Comparison of ENCODE assay signal across 28 mouse cellular contexts in the genomic region with DNA sequence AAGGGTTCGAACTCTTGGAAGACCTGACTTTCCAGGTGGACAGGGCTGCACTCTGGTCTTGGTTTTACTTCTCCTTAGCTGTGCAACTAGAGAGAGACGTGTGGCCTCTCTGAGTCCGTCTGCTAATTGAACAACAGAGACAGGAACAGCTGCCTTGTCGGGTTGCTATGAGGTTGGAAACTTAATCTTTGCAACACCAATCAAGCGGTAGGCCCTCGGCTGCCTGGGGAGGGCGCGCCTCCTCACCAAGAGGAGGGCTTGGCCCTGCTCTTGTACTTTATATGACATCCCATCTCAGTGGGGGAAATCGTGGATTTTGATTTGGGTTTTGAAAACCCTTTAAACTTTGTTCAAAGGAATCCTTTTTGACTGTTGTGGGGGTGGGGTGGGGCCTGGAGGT. TPM values are rescaled to one million over a fixed set of nuclear protein-coding genes. Genes with fewer than 3 reads are reported as not detected.
DNase-seq lines count a peak whose midpoint lies in the region; ATAC-seq and TF ChIP-seq lines count a peak whose summit lies in the region.
"Had no signal": no experiment of that assay in that cellular context is flagged by ENCODE, and none has a peak within 500 bp of the region (broad histone marks: within the 10 kb centered on the region; RNA-seq: fewer than 3 reads in every experiment).

No protein-coding gene starts in this region.

- H3K9ac ChIP-seq in forebrain, embryonic 12.5 days = no peak overlapping the region
- no peak overlapping the region for H3K9ac ChIP-seq in forebrain, embryonic 14.5 days (ENCODE audit: low read length)
- H3K9ac ChIP-seq: embryonic facial prominence, embryonic 13.5 days; forebrain, embryonic 15.5 days; heart, embryonic 12.5 days; heart, embryonic 15.5 days; hindbrain, embryonic 15.5 days had no signal

- H3K27me3 ChIP-seq in forebrain, embryonic 12.5 days = no peaks in the 10 kb centered on the region
- H3K27me3 ChIP-seq in forebrain, embryonic 14.5 days (replicated peaks; ENCODE audit: control insufficient read depth, insufficient read depth, low read length) = no peaks in the 10 kb centered on the region
- H3K27me3 ChIP-seq in spleen, adult 2 months (ENCODE audit: control insufficient read depth, insufficient read depth, low read length) = no peaks in the 10 kb centered on the region
- H3K27me3 ChIP-seq in myocyte (ENCODE audit: control insufficient read depth, insufficient read depth, insufficient read length) = peaks cover 19% of the 10 kb centered on the region
- H3K27me3 ChIP-seq: CH12.LX; embryonic facial prominence, embryonic 13.5 days; forebrain, embryonic 15.5 days; heart, embryonic 12.5 days; heart, embryonic 15.5 days; hindbrain, embryonic 15.5 days; Patski had no signal

- no peak for TF ChIP-seq CTCF in spleen, adult 2 months (IDR thresholded peaks at IDR 0.05; ENCODE audit: extremely low read depth, insufficient read depth, insufficient read length, insufficient replicate concordance)

- DNase-seq in forebrain, embryonic 14.5 days (ENCODE audit: low spot score) = no peak
- peak in 1 of 2 experiments; percentile 50 for DNase-seq in spleen, adult 2 months (ENCODE audit: low read depth in 1 of 2, low spot score in 2 of 2)
- no peak for DNase-seq in spleen, postnatal 4 days (ENCODE audit: low spot score in 2 of 2)
- no peak for DNase-seq in thymus, postnatal 0 days (ENCODE audit: low spot score)
- DNase-seq: adrenal gland, postnatal 10 days; adrenal gland, postnatal 36 days; cerebellum, adult 11 months; cerebellum, adult 2 months; cerebellum, adult 9-11 months; cerebellum, postnatal 25 days; gastrocnemius, postnatal 25 days; heart, adult 18-20 months; heart, postnatal 10 days; heart, postnatal 36 days had no signal

- H3K4me2 ChIP-seq in forebrain, embryonic 12.5 days = no peak overlapping the region
- H3K4me2 ChIP-seq in forebrain, embryonic 14.5 days (ENCODE audit: low read length) = no peak overlapping the region
- no peak overlapping the region for H3K4me2 ChIP-seq in myocyte (ENCODE audit: low read depth)
- H3K4me2 ChIP-seq: embryonic facial prominence, embryonic 13.5 days; forebrain, embryonic 15.5 days; heart, embryonic 12.5 days; heart, embryonic 15.5 days; hindbrain, embryonic 15.5 days had no signal

- H3K36me3 ChIP-seq in forebrain, embryonic 12.5 days (replicated peaks) = peaks cover 71% of the 10 kb centered on the region
- peaks cover 49% of the 10 kb centered on the region for H3K36me3 ChIP-seq in forebrain, embryonic 14.5 days (ENCODE audit: control insufficient read depth, insufficient read depth, low read length)
- no peaks in the 10 kb centered on the region; the same call in 1 of the 2 replicates for H3K36me3 ChIP-seq in spleen, adult 2 months (ENCODE audit: control insufficient read depth, insufficient read depth, low read length)
- no peaks in the 10 kb centered on the region for H3K36me3 ChIP-seq in myocyte (ENCODE audit: control insufficient read depth, insufficient read depth)
- H3K36me3 ChIP-seq: heart, embryonic 15.5 days; hindbrain, embryonic 15.5 days had no signal

- no peak overlapping the region for H3K4me3 ChIP-seq in forebrain, embryonic 12.5 days (replicated peaks)
- no peak overlapping the region for H3K4me3 ChIP-seq in forebrain, embryonic 14.5 days (ENCODE audit: low read depth, low read length)
- H3K4me3 ChIP-seq in spleen, adult 2 months (ENCODE audit: extremely low read depth, insufficient read depth, insufficient read length) = no peak overlapping the region
- H3K4me3 ChIP-seq in myocyte = no peak overlapping the region
- H3K4me3 ChIP-seq: embryonic facial prominence, embryonic 13.5 days; forebrain, embryonic 10.5 days; forebrain, embryonic 15.5 days; heart, embryonic 12.5 days; heart, embryonic 15.5 days; hindbrain, embryonic 10.5 days; hindbrain, embryonic 15.5 days had no signal

- H3K27ac ChIP-seq in forebrain, embryonic 12.5 days = 0 out of 2 replicates have a peak overlapping the region, but pooled peaks have one; percentile 8
- no peak overlapping the region for H3K27ac ChIP-seq in forebrain, embryonic 14.5 days (ENCODE audit: low read depth, low read length)
- H3K27ac ChIP-seq in spleen, adult 2 months (ENCODE audit: insufficient read depth, low read length) = peak overlapping the region; percentile 47
- H3K27ac ChIP-seq: embryonic facial prominence, embryonic 13.5 days; forebrain, embryonic 10.5 days; forebrain, embryonic 15.5 days; heart, embryonic 15.5 days; hindbrain, embryonic 10.5 days; hindbrain, embryonic 15.5 days had no signal

- H3K4me1 ChIP-seq in forebrain, embryonic 12.5 days = no peaks in the 10 kb centered on the region; the same call in 1 of the 2 replicates
- no peaks in the 10 kb centered on the region for H3K4me1 ChIP-seq in forebrain, embryonic 14.5 days (ENCODE audit: control insufficient read depth, insufficient read depth, low read length)
- H3K4me1 ChIP-seq in spleen, adult 2 months (ENCODE audit: control insufficient read depth, insufficient read depth, insufficient read length) = peaks cover 15% of the 10 kb centered on the region
- H3K4me1 ChIP-seq: forebrain, embryonic 10.5 days; heart, embryonic 12.5 days; heart, embryonic 15.5 days; hindbrain, embryonic 10.5 days; hindbrain, embryonic 15.5 days had no signal

- no peak for TF ChIP-seq POLR2A in spleen, adult 2 months (IDR thresholded peaks at IDR 0.05; ENCODE audit: low read depth, low read length)
- no peak for TF ChIP-seq POLR2A in myocyte (IDR thresholded peaks at IDR 0.05; ENCODE audit: insufficient read length, low read depth)

- no peak for ATAC-seq in forebrain, embryonic 12.5 days (ENCODE audit: low FRiP score)
- no peak for ATAC-seq in forebrain, embryonic 14.5 days
- ATAC-seq: forebrain, embryonic 15.5 days; Patski had no signal

- no peaks in the 10 kb centered on the region for H3K79me2 ChIP-seq in myocyte (ENCODE audit: control insufficient read depth, insufficient read depth)

- WGBS in forebrain, embryonic 12.5 days = 87% methylated on average over 9 of the region's 9 CpGs
- WGBS in forebrain, embryonic 14.5 days = 77% methylated on average over 9 of the region's 9 CpGs
- WGBS in spleen, adult 2 months = 44% methylated on average over 9 of the region's 9 CpGs

- H3ac ChIP-seq in myocyte (ENCODE audit: control insufficient read depth, insufficient read length) = no peak overlapping the region

- no peaks in the 10 kb centered on the region for H3K9me3 ChIP-seq in forebrain, embryonic 12.5 days
- H3K9me3 ChIP-seq in forebrain, embryonic 14.5 days (replicated peaks; ENCODE audit: control insufficient read depth, low read length) = no peaks in the 10 kb centered on the region
- H3K9me3 ChIP-seq: embryonic facial prominence, embryonic 13.5 days; forebrain, embryonic 10.5 days; forebrain, embryonic 15.5 days; G1E; heart, embryonic 12.5 days; heart, embryonic 15.5 days; hindbrain, embryonic 10.5 days; hindbrain, embryonic 15.5 days had no signal

TF ChIP-seq in myocyte, 11 proteins besides CTCF, POLR2A, EP300 and RAD21:
- TF ChIP-seq MYOG (IDR thresholded peaks at IDR 0.05; ENCODE audit: control insufficient read depth in 1 of 3, insufficient read depth in 1 of 3, insufficient read length in 2 of 3, low read depth in 2 of 3) (peak in 1 of 3 experiments; percentile 11), MYOD1 (IDR thresholded peaks at IDR 0.05; ENCODE audit: control insufficient read depth in 1 of 3, insufficient read length in 2 of 3, low read depth in 2 of 3) (peak in 2 of 3 experiments; percentile 33 to 42), SRF (IDR thresholded peaks at IDR 0.05; ENCODE audit: control insufficient read depth, insufficient read length, low read depth) (no peak), TCF3 (IDR thresholded peaks at IDR 0.05; ENCODE audit: insufficient read length, low read depth) (no peak), REST (IDR thresholded peaks at IDR 0.05; ENCODE audit: insufficient read depth, insufficient read length) (no peak), POLR2AphosphoS2 (IDR thresholded peaks at IDR 0.05; ENCODE audit: insufficient read length, low read depth) (no peak)
TF ChIP-seq in myocyte: peak in this region for 2.

RNA-seq across cellular contexts. Expression of gene Ift27, which starts 12.0 kb away (rescaled TPM):
- 127 and 131 TPM in 2 replicates for polyA plus RNA-seq in forebrain, embryonic 12.5 days (2016; fragmentation: Nextera tagmentation; extraction: Ambion mirVana)
- 137 and 165 TPM in 2 replicates for polyA plus RNA-seq in forebrain, embryonic 14.5 days (2014; fragmentation: Nextera tagmentation; extraction: Ambion mirVana)
- polyA plus RNA-seq in spleen, adult 2 months (2012; rRNA removed) = 27.5 and 46.2 TPM in 2 replicates
- polyA plus RNA-seq in myocyte (2012; fragmentation: generic; extraction: Trizol) = 38.7 TPM
- 85.2 and 87.5 TPM in 2 replicates for polyA plus RNA-seq in thymus, postnatal 0 days (2015; fragmentation: Nextera tagmentation; extraction: Ambion mirVana)

RNA-seq across cellular contexts. Expression of gene Cacng2, which starts 42.1 kb away (rescaled TPM):
- 2.2 and 2.5 TPM in 2 replicates for polyA plus RNA-seq in forebrain, embryonic 12.5 days (2016; fragmentation: Nextera tagmentation; extraction: Ambion mirVana)
- 4.7 and 7.0 TPM in 2 replicates for polyA plus RNA-seq in forebrain, embryonic 14.5 days (2014; fragmentation: Nextera tagmentation; extraction: Ambion mirVana)
- not detected in 2 replicates for polyA plus RNA-seq in spleen, adult 2 months (2012; rRNA removed)
- 0.04 TPM for polyA plus RNA-seq in myocyte (2012; fragmentation: generic; extraction: Trizol)
- not detected in 2 replicates for polyA plus RNA-seq in thymus, postnatal 0 days (2015; fragmentation: Nextera tagmentation; extraction: Ambion mirVana)
- polyA plus RNA-seq: G1E; gonadal fat pad, adult 2 months; heart, embryonic 12.5 days; heart, embryonic 15.5 days; Patski had no signal

RNA-seq across cellular contexts. Expression of gene Pvalb, which starts 44.3 kb away (rescaled TPM):
- not detected in 2 replicates for polyA plus RNA-seq in forebrain, embryonic 12.5 days (2016; fragmentation: Nextera tagmentation; extraction: Ambion mirVana)
- polyA plus RNA-seq in forebrain, embryonic 14.5 days (2014; fragmentation: Nextera tagmentation; extraction: Ambion mirVana) = 0.19 and 1.3 TPM in 2 replicates
- polyA plus RNA-seq in spleen, adult 2 months (2012; rRNA removed) = not detected in 2 replicates
- polyA plus RNA-seq in myocyte (2012; fragmentation: generic; extraction: Trizol) = 5.4 TPM
- 1.1 and 1.4 TPM in 2 replicates for polyA plus RNA-seq in thymus, postnatal 0 days (2015; fragmentation: Nextera tagmentation; extraction: Ambion mirVana)
- polyA plus RNA-seq: embryonic facial prominence, embryonic 13.5 days; forebrain, embryonic 10.5 days; forebrain, embryonic 15.5 days; G1E; intestine, embryonic 14.5 days; Patski had no signal
